Mouse (Mus musculus) forebrain, embryonic 12.5 days (tissue): ENCODE measurements at regions not wholly inside any gene's neighbourhood (a gene's known extent, or its start where the extent isn't known, plus 50 kb on each side); places are given as distances from the start of the nearest gene placed in this dataset.

ENCODE experiments used
- ATAC-seq: fragments of 200-750 bp; cut with Nextera tagmentation; 2 replicates; pipeline ENCODE4 v1.8.0; 2017; ENCODE audit warnings: moderate TSS enrichment; ENCODE audit not compliant: low FRiP score
- H3K27ac ChIP-seq: fragments of 300-500 bp; sonication (generic); 2 replicates; pipeline ENCODE4 v1.5.1; 2016; ENCODE audit warnings: mild to moderate bottlenecking
- H3K27me3 ChIP-seq: fragments of 300-500 bp; sonication (generic); 2 replicates; pipeline ENCODE4 v1.6.1; 2016; ENCODE audit warnings: mild to moderate bottlenecking
- H3K36me3 ChIP-seq: fragments of 300-500 bp; sonication (generic); replicated peaks from 2 replicates; pipeline ENCODE4 v1.6.1; 2016; ENCODE audit warnings: mild to moderate bottlenecking
- H3K4me1 ChIP-seq: fragments of 300-500 bp; sonication (generic); 2 replicates; pipeline ENCODE4 v1.6.1; 2016
- H3K4me2 ChIP-seq: fragments of 300-500 bp; sonication (generic); 2 replicates; pipeline ENCODE4 v1.6.1; 2016; ENCODE audit warnings: mild to moderate bottlenecking, moderate library complexity
- H3K4me3 ChIP-seq: fragments of 300-500 bp; sonication (generic); replicated peaks from 2 replicates; pipeline ENCODE4 v1.5.1; 2016; ENCODE audit warnings: mild to moderate bottlenecking
- H3K9ac ChIP-seq: fragments of 300-500 bp; sonication (generic); 2 replicates; pipeline ENCODE4 v1.6.1; 2016; ENCODE audit warnings: mild to moderate bottlenecking
- H3K9me3 ChIP-seq: fragments of 300-500 bp; sonication (generic); 2 replicates; pipeline ENCODE4 v1.6.1; 2016
- WGBS: fragments of 180-500 bp; shearing (Covaris S2); methylation state at CpG from one replicate; pipeline ENCODE4 v1.1.7; 2016; 5-methylcytosine and 5-hydroxymethylcytosine counted together

GRCm38 (mm10) chr1:104578123-104578522, 190.2 kb upstream of the Cdh20 start:
- H3K4me2 ChIP-seq = no peak overlapping the region
- no peak overlapping the region for H3K4me3 ChIP-seq
- no peak for ATAC-seq
- no peaks in the 10 kb centered on the region for H3K27me3 ChIP-seq
- WGBS = 76% methylated on average over 2 of the region's 2 CpGs
- H3K9ac ChIP-seq = no peak overlapping the region
- no peak overlapping the region for H3K27ac ChIP-seq
- no peaks in the 10 kb centered on the region for H3K9me3 ChIP-seq
- no peaks in the 10 kb centered on the region for H3K4me1 ChIP-seq
- no peaks in the 10 kb centered on the region for H3K36me3 ChIP-seq

- Histone ChIP-seq H3K27me3 (no peaks in the 10 kb centered on the region), H3K4me2 (no peak overlapping the region), H3K9ac (no peak overlapping the region), H3K27ac (no peak overlapping the region), H3K4me1 (no peaks in the 10 kb centered on the region), H3K9me3 (no peaks in the 10 kb centered on the region), H3K36me3 (no peaks in the 10 kb centered on the region), H3K4me3 (no peak overlapping the region)
- 100% methylated on average over 3 of the region's 3 CpGs for WGBS
- ATAC-seq = no peak
These were observed 184.2 kb upstream of the Cdh20 start for GRCm38 (mm10) chr1:104584123-104584522.

GRCm38 (mm10) chr1:104586985-104587384, 181.3 kb upstream of the Cdh20 start:
- H3K36me3 ChIP-seq = no peaks in the 10 kb centered on the region
- H3K4me2 ChIP-seq = no peak overlapping the region
- no peak overlapping the region for H3K9ac ChIP-seq
- H3K9me3 ChIP-seq = no peaks in the 10 kb centered on the region
- no peaks in the 10 kb centered on the region for H3K4me1 ChIP-seq
- no peak overlapping the region for H3K4me3 ChIP-seq
- WGBS = 49% methylated on average over 6 of the region's 6 CpGs
- H3K27ac ChIP-seq = no peak overlapping the region
- 0 out of 2 replicates have a peak, but pooled peaks have one; percentile 6 for ATAC-seq
- no peaks in the 10 kb centered on the region for H3K27me3 ChIP-seq

- no peaks in the 10 kb centered on the region for H3K27me3 ChIP-seq
- 77% methylated on average over 3 of the region's 3 CpGs for WGBS
- no peak overlapping the region for H3K4me3 ChIP-seq
- H3K4me2 ChIP-seq = no peak overlapping the region
- no peak overlapping the region for H3K9ac ChIP-seq
- no peaks in the 10 kb centered on the region for H3K36me3 ChIP-seq
- H3K27ac ChIP-seq = no peak overlapping the region
- H3K9me3 ChIP-seq = no peaks in the 10 kb centered on the region
- no peak for ATAC-seq
- no peaks in the 10 kb centered on the region for H3K4me1 ChIP-seq
These were observed 163.0 kb upstream of the Cdh20 start for GRCm38 (mm10) chr1:104605301-104605700.

DNA sequence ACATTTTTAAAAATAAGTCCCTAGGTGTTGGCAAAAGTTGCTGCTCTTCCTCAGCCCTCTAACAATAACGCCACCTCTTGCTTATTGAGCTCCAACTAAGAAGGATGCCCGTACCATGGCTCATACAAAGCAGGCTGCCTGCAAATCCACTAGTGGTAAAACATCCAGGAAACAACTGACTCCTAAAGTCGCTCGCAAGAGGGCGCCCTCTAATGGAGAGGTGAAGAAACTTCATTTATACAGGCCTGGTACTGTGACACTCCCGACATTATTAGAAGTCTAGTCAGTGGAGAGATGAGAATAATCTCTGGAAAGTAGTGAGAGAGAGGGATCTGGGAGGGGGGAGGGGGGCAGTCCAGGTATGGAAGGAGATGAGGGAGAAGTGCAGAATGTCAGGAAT, 158.9 kb upstream of the Cdh20 start:
- H3K4me3 ChIP-seq = no peak overlapping the region
- H3K27ac ChIP-seq = no peak overlapping the region
- WGBS = 39% methylated on average over 6 of the region's 6 CpGs
- H3K36me3 ChIP-seq = no peaks in the 10 kb centered on the region
- H3K4me2 ChIP-seq = no peak overlapping the region
- no peaks in the 10 kb centered on the region for H3K4me1 ChIP-seq
- no peaks in the 10 kb centered on the region for H3K27me3 ChIP-seq
- no peak for ATAC-seq
- no peak overlapping the region for H3K9ac ChIP-seq
- no peaks in the 10 kb centered on the region for H3K9me3 ChIP-seq

DNA sequence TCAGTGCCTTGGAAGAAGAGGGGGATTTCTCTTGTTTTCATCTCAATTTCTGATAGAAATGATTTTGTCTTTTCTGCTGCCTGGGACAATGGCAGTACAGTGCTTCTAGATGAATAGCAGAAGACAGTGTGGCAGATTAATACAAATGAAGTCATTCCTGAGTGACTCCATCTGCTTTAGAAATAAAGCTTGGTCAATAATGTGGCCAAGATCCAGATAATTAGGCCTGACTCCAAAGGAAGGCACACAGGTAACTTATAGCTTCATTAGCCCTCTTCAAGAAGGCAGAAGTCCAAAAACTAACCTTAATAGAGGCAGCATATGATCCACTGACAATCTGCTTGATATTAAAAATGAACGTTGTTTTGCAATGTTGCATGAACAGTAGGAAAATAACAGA, 151.0 kb upstream of the Cdh20 start:
- Histone ChIP-seq H3K9ac (no peak overlapping the region), H3K4me2 (no peak overlapping the region), H3K27ac (no peak overlapping the region), H3K27me3 (no peaks in the 10 kb centered on the region), H3K4me3 (no peak overlapping the region), H3K9me3 (no peaks in the 10 kb centered on the region), H3K36me3 (no peaks in the 10 kb centered on the region), H3K4me1 (no peaks in the 10 kb centered on the region)
- ATAC-seq = no peak
- WGBS = 94% methylated on average over 1 of the region's 1 CpGs

GRCm38 (mm10) chr1:104619805-104620375, 148.4 kb upstream of the Cdh20 start:
- WGBS = 31% methylated on average over 2 of the region's 2 CpGs
- Histone ChIP-seq H3K4me1 (no peaks in the 10 kb centered on the region), H3K9ac (no peak overlapping the region), H3K9me3 (no peaks in the 10 kb centered on the region), H3K27me3 (no peaks in the 10 kb centered on the region), H3K4me3 (no peak overlapping the region), H3K36me3 (no peaks in the 10 kb centered on the region), H3K27ac (no peak overlapping the region), H3K4me2 (no peak overlapping the region)
- ATAC-seq = peak; percentile 62; the same call in 1 of the 2 replicates

DNA sequence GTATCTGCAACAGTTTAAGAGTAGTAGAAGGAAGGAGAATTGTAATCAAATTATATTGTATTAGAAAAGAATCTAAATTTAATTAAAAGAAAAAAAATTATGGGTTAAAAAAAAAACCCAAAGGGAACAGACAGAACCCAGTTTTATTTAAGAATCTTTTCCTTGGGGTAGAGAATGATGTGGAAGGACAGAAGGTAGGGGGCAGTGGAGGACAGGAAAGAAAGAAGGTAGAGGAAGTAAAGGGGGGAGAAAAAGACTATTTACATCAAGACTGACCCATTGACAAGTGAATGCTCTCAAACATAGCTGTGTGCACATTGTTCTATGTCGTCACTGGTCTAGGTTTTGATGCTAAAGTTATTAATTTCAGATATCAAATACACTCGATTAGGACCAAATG, 142.8 kb upstream of the Cdh20 start:
- H3K4me3 ChIP-seq = no peak overlapping the region
- no peaks in the 10 kb centered on the region for H3K36me3 ChIP-seq
- no peak for ATAC-seq
- no peak overlapping the region for H3K9ac ChIP-seq
- no peak overlapping the region for H3K27ac ChIP-seq
- H3K9me3 ChIP-seq = no peaks in the 10 kb centered on the region
- no peak overlapping the region for H3K4me2 ChIP-seq
- H3K27me3 ChIP-seq = no peaks in the 10 kb centered on the region
- 59% methylated on average over 2 of the region's 2 CpGs for WGBS
- H3K4me1 ChIP-seq = no peaks in the 10 kb centered on the region

GRCm38 (mm10) chr1:104652405-104652804, 115.9 kb upstream of the Cdh20 start:
- 18% methylated on average over 1 of the region's 1 CpGs for WGBS

More at GRCm38 (mm10) chr1:104652405-104652804, 115.9 kb upstream of the Cdh20 start:
- H3K9me3 ChIP-seq = no peaks in the 10 kb centered on the region
- H3K4me2 ChIP-seq = no peak overlapping the region
- no peaks in the 10 kb centered on the region for H3K36me3 ChIP-seq
- H3K27me3 ChIP-seq = no peaks in the 10 kb centered on the region
- no peak overlapping the region for H3K9ac ChIP-seq
- H3K27ac ChIP-seq = no peak overlapping the region
- H3K4me3 ChIP-seq = no peak overlapping the region
- H3K4me1 ChIP-seq = peaks cover 11% of the 10 kb centered on the region
- ATAC-seq = 0 out of 2 replicates have a peak, but pooled peaks have one; percentile 4
